Mouse (Mus musculus) limb, embryonic 14.5 days (tissue): ENCODE measurements around the gene Pgs1. TPM values are rescaled to one million over a fixed set of nuclear protein-coding genes. Genes with fewer than 3 reads are reported as not detected.

Experiments
- ATAC-seq: fragments of 200-750 bp; cut with Nextera tagmentation; 2 replicates; pipeline ENCODE4 v1.8.0; 2017; ENCODE audit warnings: low read depth, moderate number of reproducible peaks, moderate TSS enrichment; ENCODE audit not compliant: low FRiP score
- DNase-seq: peaks from one replicate; pipeline ENCODE4 v3.0.0-alpha.2; 2015; ENCODE audit warnings: low spot score
- H3K27ac ChIP-seq: fragments of 300-500 bp; sonication (generic); replicated peaks from 2 replicates; pipeline ENCODE4 v1.5.1; 2014; ENCODE audit warnings: low read depth, mild to moderate bottlenecking, low read length, moderate library complexity, mixed read lengths
- H3K27me3 ChIP-seq: fragments of 300-500 bp; sonication (generic); 2 replicates; pipeline ENCODE4 v1.6.1; 2014; ENCODE audit warnings: low read length, mixed read lengths; ENCODE audit not compliant: control insufficient read depth, insufficient read depth
- H3K36me3 ChIP-seq: fragments of 300-500 bp; sonication (generic); 2 replicates; pipeline ENCODE4 v1.6.1; 2014; ENCODE audit warnings: mild to moderate bottlenecking, low read length, moderate library complexity, mixed read lengths; ENCODE audit not compliant: control insufficient read depth, insufficient read depth
- H3K4me1 ChIP-seq: fragments of 300-500 bp; sonication (generic); 2 replicates; pipeline ENCODE4 v1.6.1; 2014; ENCODE audit warnings: antibody characterized with exemption, low read length, mixed read lengths; ENCODE audit not compliant: control insufficient read depth, insufficient read depth
- H3K4me2 ChIP-seq: fragments of 300-500 bp; sonication (generic); replicated peaks from 2 replicates; pipeline ENCODE4 v1.6.1; 2014; ENCODE audit warnings: low read depth, mild to moderate bottlenecking, low read length, moderate library complexity; ENCODE audit not compliant: severe bottlenecking
- H3K4me3 ChIP-seq: fragments of 300-500 bp; sonication (generic); replicated peaks from 2 replicates; pipeline ENCODE4 v1.5.1; 2014; ENCODE audit warnings: low read length
- H3K9ac ChIP-seq: fragments of 300-500 bp; sonication (generic); 2 replicates; pipeline ENCODE4 v1.6.1; 2014; ENCODE audit warnings: mild to moderate bottlenecking, low read depth, low read length, moderate library complexity; ENCODE audit not compliant: severe bottlenecking
- H3K9me3 ChIP-seq: fragments of 300-500 bp; sonication (generic); 2 replicates; pipeline ENCODE4 v1.6.1; 2016; ENCODE audit warnings: low read length; ENCODE audit not compliant: control insufficient read depth
- POLR2A ChIP-seq: fragments of 200-500 bp; IDR thresholded peaks from 2 replicates; pipeline ENCODE4 v1.8.0; 2012; ENCODE audit warnings: inconsistent platforms, mild to moderate bottlenecking, moderate library complexity, borderline replicate concordance; ENCODE audit not compliant: insufficient read depth, insufficient read length; ENCODE audit errors: extremely low read depth
- WGBS: fragments of 180-500 bp; shearing (Covaris S2); extraction: QIAGEN DNeasy Blood & Tissue Kit; methylation state at CpG from one replicate; pipeline ENCODE4 v1.1.7; 2014; 5-methylcytosine and 5-hydroxymethylcytosine counted together
- polyA plus RNA-seq, 2 experiments: library from polyadenylated mRNA; depleted of rRNA in 1 of 2; stranded (reverse) in 1 of 2; unstranded in 1 of 2; fragments of >200 nt; fragmentation: Nextera tagmentation in 1 of 2; extraction: Ambion mirVana in 1 of 2; gene quantifications; 2 replicates each; pipeline versions ENCODE4 v1.2.1 to v1.2.3; 2012 to 2014

Pgs1 gene
- polyA plus RNA-seq, 2 experiments: 30.5 to 36.2 TPM

GRCm38 (mm10) chr11:117951391-117951790 lies 34.7 kb upstream of the Pgs1 start:
- no peak overlapping the region for H3K4me2 ChIP-seq
- DNase-seq (no peak), ATAC-seq (no peak)
- peak overlapping the region; percentile 16; the same call in 1 of the 2 replicates for H3K9ac ChIP-seq
- TF ChIP-seq POLR2A: no peak
- no peaks in the 10 kb centered on the region for H3K36me3 ChIP-seq
- no peak overlapping the region for H3K4me3 ChIP-seq
- peaks cover 34% of the 10 kb centered on the region for H3K4me1 ChIP-seq
- WGBS: 73% methylated on average over 6 of the region's 6 CpGs
- H3K27me3 ChIP-seq: no peaks in the 10 kb centered on the region
- H3K9me3 ChIP-seq: no peaks in the 10 kb centered on the region
- no peak overlapping the region for H3K27ac ChIP-seq

GRCm38 (mm10) chr11:117952174-117952933 lies 33.7 kb upstream of the Pgs1 start:
- Histone ChIP-seq H3K9ac (no peak overlapping the region), H3K4me3 (no peak overlapping the region), H3K9me3 (no peaks in the 10 kb centered on the region), H3K4me2 (no peak overlapping the region), H3K4me1 (peaks cover 30% of the 10 kb centered on the region), H3K27me3 (no peaks in the 10 kb centered on the region), H3K36me3 (no peaks in the 10 kb centered on the region), H3K27ac (no peak overlapping the region)
- no peak for TF ChIP-seq POLR2A
- 52% methylated on average over 9 of the region's 9 CpGs for WGBS
- ATAC-seq (no peak), DNase-seq (no peak)

GRCm38 (mm10) chr11:117954094-117954493 lies 32.0 kb upstream of the Pgs1 start:
- Histone ChIP-seq H3K27me3 (no peaks in the 10 kb centered on the region), H3K36me3 (no peaks in the 10 kb centered on the region), H3K27ac (no peak overlapping the region), H3K4me2 (no peak overlapping the region), H3K4me1 (peaks cover 38% of the 10 kb centered on the region), H3K4me3 (no peak overlapping the region), H3K9me3 (no peaks in the 10 kb centered on the region), H3K9ac (no peak overlapping the region)
- TF ChIP-seq POLR2A: no peak
- WGBS: 58% methylated on average over 2 of the region's 2 CpGs
- DNase-seq: no peak
- no peak for ATAC-seq

GRCm38 (mm10) chr11:117954819-117955218 lies 31.3 kb upstream of the Pgs1 start:
- 79% methylated on average over 9 of the region's 9 CpGs for WGBS
- H3K27ac ChIP-seq: no peak overlapping the region

GRCm38 (mm10) chr11:117955621-117956020 lies 30.5 kb upstream of the Pgs1 start:
- no peaks in the 10 kb centered on the region for H3K9me3 ChIP-seq
- no peak for DNase-seq
- H3K36me3 ChIP-seq: no peaks in the 10 kb centered on the region
- no peak overlapping the region for H3K4me3 ChIP-seq
- H3K4me1 ChIP-seq: peaks cover 26% of the 10 kb centered on the region
- no peak for TF ChIP-seq POLR2A
- WGBS: 75% methylated on average over 13 of the region's 13 CpGs
- no peak overlapping the region for H3K4me2 ChIP-seq
- no peaks in the 10 kb centered on the region for H3K27me3 ChIP-seq
- no peak overlapping the region for H3K27ac ChIP-seq
- ATAC-seq: no peak
- no peak overlapping the region for H3K9ac ChIP-seq

More at GRCm38 (mm10) chr11:117954819-117955218, 31.3 kb upstream of the Pgs1 start:
- Histone ChIP-seq H3K9me3 (no peaks in the 10 kb centered on the region), H3K9ac (no peak overlapping the region), H3K36me3 (no peaks in the 10 kb centered on the region), H3K4me1 (peaks cover 31% of the 10 kb centered on the region), H3K4me3 (no peak overlapping the region), H3K27me3 (no peaks in the 10 kb centered on the region), H3K4me2 (no peak overlapping the region)
- 0 out of 2 replicates have a peak, but pooled peaks have one; percentile 17 for ATAC-seq
- no peak for DNase-seq
- no peak for TF ChIP-seq POLR2A
